Mouse (Mus musculus): Measurements from ENCODE around the gene Ppp1r10. TPM values are rescaled to one million over a fixed set of nuclear protein-coding genes. Genes with fewer than 3 reads are reported as not detected.

Ppp1r10 gene
- total and polyA plus RNA-seq, 2 experiments from 2014 or later, result 11.2 to 20.2 TPM

DNA sequence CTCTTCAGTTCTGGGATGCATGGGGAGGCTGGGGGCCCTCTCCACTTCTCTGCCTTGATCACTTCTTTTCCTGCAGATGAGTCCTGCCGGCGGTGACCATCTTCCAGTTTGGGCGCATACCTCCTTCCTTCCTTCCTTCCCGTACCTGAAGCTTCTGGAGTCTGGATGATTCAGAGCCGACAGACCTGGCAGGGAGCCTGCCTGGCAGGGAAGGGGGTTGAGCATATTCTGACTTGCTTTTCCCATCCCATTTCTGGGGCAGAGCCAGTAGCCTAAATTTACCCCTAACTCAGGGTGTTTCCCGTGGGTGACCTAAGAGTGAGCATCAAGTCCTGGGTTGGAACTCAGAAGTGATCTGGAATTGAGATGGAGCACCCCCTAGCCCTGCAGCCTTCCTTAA is 41.5 kb upstream of the Ppp1r10 start:
- no peak for TF ChIP-seq CTCF (IDR thresholded peaks at IDR 0.05; ENCODE audit: low read depth)
- no peak for TF ChIP-seq EP300 (IDR thresholded peaks at IDR 0.05; ENCODE audit: low read depth)
- H3K27ac ChIP-seq (ENCODE audit: low read depth), result no peak overlapping the region
- ATAC-seq (ENCODE audit: insufficient read depth, low read depth), result no peak
- no peaks in the 10 kb centered on the region for H3K9me3 ChIP-seq (replicated peaks; ENCODE audit: control insufficient read depth, low read length)
- 53% methylated on average over 6 of the region's 6 CpGs for WGBS
- peaks cover 27% of the 10 kb centered on the region for H3K36me3 ChIP-seq (replicated peaks; ENCODE audit: control insufficient read depth, insufficient read depth, low read length)
- no peak overlapping the region for H3K9ac ChIP-seq (replicated peaks; ENCODE audit: low read depth, low read length)
- H3K4me2 ChIP-seq (ENCODE audit: low read depth, low read length), result no peak overlapping the region
- H3K4me1 ChIP-seq (ENCODE audit: control insufficient read depth, insufficient read depth), result peaks cover 8% of the 10 kb centered on the region; the same call in 1 of the 2 replicates
- DNase-seq (ENCODE audit: low spot score), result no peak
- H3K27me3 ChIP-seq (ENCODE audit: control insufficient read depth, insufficient read depth, low read length), result no peaks in the 10 kb centered on the region
- H3K4me3 ChIP-seq (ENCODE audit: low read depth, low read length), result no peak overlapping the region

DNA sequence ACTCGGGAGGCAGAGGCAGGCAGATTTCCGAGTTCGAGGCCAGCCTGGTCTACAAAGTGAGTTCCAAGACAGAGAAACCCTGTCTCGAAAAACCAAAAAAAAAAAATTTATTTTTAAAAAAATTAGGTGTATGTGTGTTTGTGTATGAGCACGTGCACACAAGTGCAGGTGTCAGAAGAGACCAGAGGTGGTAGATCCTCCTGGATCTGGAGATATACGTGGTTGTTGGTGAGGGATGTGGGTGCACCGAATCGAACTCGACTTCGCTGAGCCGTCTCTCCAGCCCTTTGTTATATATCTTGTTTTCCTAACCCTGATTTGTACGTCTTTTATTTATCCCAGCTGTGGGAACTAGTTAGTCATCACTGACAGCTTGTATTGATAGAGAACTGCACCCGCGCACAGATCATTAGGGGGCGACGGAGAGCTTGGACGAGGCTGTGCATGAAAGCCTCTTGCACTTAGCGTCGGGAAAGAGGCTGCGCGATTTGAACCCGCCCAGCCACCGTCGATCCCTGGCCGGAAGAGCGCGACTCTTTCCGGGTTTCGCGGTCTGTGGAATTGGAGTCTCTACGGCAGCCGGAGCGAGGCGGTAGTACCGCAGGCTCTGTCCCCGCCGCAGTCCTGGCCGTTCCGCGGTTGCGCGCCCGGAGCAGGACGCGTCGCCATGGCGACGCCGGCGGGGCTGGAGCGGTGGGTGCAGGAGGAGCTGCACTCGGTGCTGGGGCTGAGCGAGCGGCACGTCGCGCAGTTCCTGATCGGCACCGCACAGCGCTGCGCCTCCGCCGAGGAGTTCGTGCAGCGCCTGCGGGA is 36.8 kb upstream of the Ppp1r10 start, which contains the start of gene Dhx16:
Dhx16 (plus strand) TSS at position 575 of the 813 bp plus-strand sequence.
- Histone ChIP-seq H3K4me1 (ENCODE audit: control insufficient read depth, insufficient read depth) (peaks cover 8% of the 10 kb centered on the region; the same call in 1 of the 2 replicates), H3K27me3 (ENCODE audit: control insufficient read depth, insufficient read depth, low read length) (no peaks in the 10 kb centered on the region), H3K4me2 (ENCODE audit: low read depth, low read length) (peak within 1 kb of the TSS; percentile 97), H3K4me3 (ENCODE audit: low read depth, low read length) (peak within 1 kb of the TSS; percentile 70), H3K9me3 (replicated peaks; ENCODE audit: control insufficient read depth, low read length) (no peaks in the 10 kb centered on the region), H3K27ac (ENCODE audit: low read depth) (peak within 1 kb of the TSS; percentile 44), H3K36me3 (replicated peaks; ENCODE audit: control insufficient read depth, insufficient read depth, low read length) (peaks cover 47% of the 10 kb centered on the region), H3K9ac (replicated peaks; ENCODE audit: low read depth, low read length) (peak within 1 kb of the TSS; percentile 74)
- TF ChIP-seq EP300 (IDR thresholded peaks at IDR 0.05; ENCODE audit: low read depth), result no peak; the same call in 1 of the 2 replicates
- peak; percentile 88 for TF ChIP-seq CTCF (IDR thresholded peaks at IDR 0.05; ENCODE audit: low read depth)
- 5% methylated on average over 64 of the region's 66 CpGs for WGBS
- ATAC-seq (ENCODE audit: insufficient read depth, low read depth) (peak; percentile 90), DNase-seq (ENCODE audit: low spot score) (peak; percentile 95)

DNA sequence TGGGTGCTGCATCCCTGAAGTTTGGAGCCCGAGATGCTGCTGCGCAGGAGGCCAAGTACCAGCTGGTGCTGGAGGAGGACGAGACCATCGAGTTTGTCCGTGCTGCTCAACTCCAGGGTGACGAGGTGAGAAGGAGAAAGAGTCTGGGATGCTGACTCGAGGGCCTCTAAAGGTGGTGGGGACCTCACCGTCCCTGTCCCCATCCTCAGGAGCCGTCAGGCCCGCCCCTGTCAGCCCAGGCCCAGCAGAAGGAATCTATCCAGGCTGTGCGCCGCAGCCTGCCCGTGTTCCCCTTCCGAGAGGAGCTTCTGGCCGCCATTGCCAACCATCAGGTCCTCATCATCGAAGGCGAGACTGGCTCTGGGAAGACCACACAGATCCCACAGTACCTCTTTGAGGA is 33.3 kb upstream of the Ppp1r10 start:
- H3K9ac ChIP-seq (replicated peaks; ENCODE audit: low read depth, low read length), result no peak overlapping the region
- DNase-seq (ENCODE audit: low spot score) (no peak), ATAC-seq (ENCODE audit: insufficient read depth, low read depth) (no peak)
- H3K27me3 ChIP-seq (ENCODE audit: control insufficient read depth, insufficient read depth, low read length), result no peaks in the 10 kb centered on the region
- peaks cover 8% of the 10 kb centered on the region; the same call in 1 of the 2 replicates for H3K4me1 ChIP-seq (ENCODE audit: control insufficient read depth, insufficient read depth)
- TF ChIP-seq EP300 (IDR thresholded peaks at IDR 0.05; ENCODE audit: low read depth) (no peak), CTCF (IDR thresholded peaks at IDR 0.05; ENCODE audit: low read depth) (no peak)
- no peak overlapping the region for H3K4me2 ChIP-seq (ENCODE audit: low read depth, low read length)
- H3K36me3 ChIP-seq (replicated peaks; ENCODE audit: control insufficient read depth, insufficient read depth, low read length), result peaks cover 62% of the 10 kb centered on the region
- no peaks in the 10 kb centered on the region for H3K9me3 ChIP-seq (replicated peaks; ENCODE audit: control insufficient read depth, low read length)
- H3K27ac ChIP-seq (ENCODE audit: low read depth), result no peak overlapping the region
- no peak overlapping the region for H3K4me3 ChIP-seq (ENCODE audit: low read depth, low read length)
- WGBS, result 87% methylated on average over 17 of the region's 17 CpGs

DNA sequence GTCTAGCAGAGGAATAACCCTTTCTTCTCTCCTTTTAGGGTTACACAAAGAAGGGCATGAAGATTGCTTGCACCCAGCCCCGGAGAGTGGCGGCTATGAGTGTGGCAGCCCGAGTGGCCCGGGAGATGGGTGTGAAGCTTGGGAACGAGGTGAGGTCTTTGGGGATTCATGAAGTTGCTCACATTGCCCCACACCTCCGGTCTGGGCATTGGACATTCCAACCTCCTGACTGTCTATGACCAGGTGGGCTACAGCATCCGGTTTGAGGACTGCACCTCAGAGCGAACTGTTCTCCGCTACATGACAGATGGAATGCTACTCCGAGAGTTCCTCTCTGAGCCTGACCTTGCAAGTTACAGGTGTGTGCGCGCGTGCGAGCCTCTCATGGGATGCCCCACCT is 32.5 kb upstream of the Ppp1r10 start:
- H3K4me1 ChIP-seq (ENCODE audit: control insufficient read depth, insufficient read depth), result peaks cover 8% of the 10 kb centered on the region; the same call in 1 of the 2 replicates
- no peaks in the 10 kb centered on the region for H3K9me3 ChIP-seq (replicated peaks; ENCODE audit: control insufficient read depth, low read length)
- H3K4me2 ChIP-seq (ENCODE audit: low read depth, low read length), result no peak overlapping the region
- no peak overlapping the region for H3K4me3 ChIP-seq (ENCODE audit: low read depth, low read length)
- H3K36me3 ChIP-seq (replicated peaks; ENCODE audit: control insufficient read depth, insufficient read depth, low read length), result peaks cover 71% of the 10 kb centered on the region
- H3K9ac ChIP-seq (replicated peaks; ENCODE audit: low read depth, low read length), result no peak overlapping the region
- WGBS, result 97% methylated on average over 14 of the region's 14 CpGs
- H3K27me3 ChIP-seq (ENCODE audit: control insufficient read depth, insufficient read depth, low read length), result no peaks in the 10 kb centered on the region
- TF ChIP-seq EP300 (IDR thresholded peaks at IDR 0.05; ENCODE audit: low read depth), result no peak
- no peak for TF ChIP-seq CTCF (IDR thresholded peaks at IDR 0.05; ENCODE audit: low read depth)
- H3K27ac ChIP-seq (ENCODE audit: low read depth), result no peak overlapping the region
- ATAC-seq (ENCODE audit: insufficient read depth, low read depth) (no peak), DNase-seq (ENCODE audit: low spot score) (no peak)

DNA sequence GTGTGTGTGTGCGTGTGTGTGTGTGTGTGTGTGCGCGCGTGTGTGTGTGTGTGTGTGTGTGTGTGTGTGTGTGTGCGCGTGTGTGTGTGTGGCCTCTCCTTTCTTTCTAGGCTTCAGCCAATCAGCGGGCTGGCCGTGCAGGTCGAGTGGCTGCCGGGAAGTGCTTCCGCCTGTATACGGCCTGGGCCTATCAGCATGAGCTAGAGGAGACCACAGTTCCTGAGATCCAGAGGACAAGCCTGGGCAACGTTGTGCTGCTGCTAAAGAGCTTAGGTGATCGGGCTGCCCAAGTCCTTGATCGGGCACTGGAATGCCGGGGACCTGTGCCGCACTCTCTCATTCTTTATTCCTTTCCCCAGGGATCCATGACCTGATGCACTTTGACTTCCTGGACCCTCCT is 28.5 kb upstream of the Ppp1r10 start:
- WGBS, result 79% methylated on average over 14 of the region's 17 CpGs
- TF ChIP-seq CTCF (IDR thresholded peaks at IDR 0.05; ENCODE audit: low read depth) (no peak), EP300 (IDR thresholded peaks at IDR 0.05; ENCODE audit: low read depth) (no peak)

More for the DNA sequence above, 28.5 kb upstream of the Ppp1r10 start:
- Histone ChIP-seq H3K9me3 (replicated peaks; ENCODE audit: control insufficient read depth, low read length) (no peaks in the 10 kb centered on the region), H3K9ac (replicated peaks; ENCODE audit: low read depth, low read length) (no peak overlapping the region), H3K27me3 (ENCODE audit: control insufficient read depth, insufficient read depth, low read length) (no peaks in the 10 kb centered on the region), H3K4me3 (ENCODE audit: low read depth, low read length) (no peak overlapping the region), H3K4me2 (ENCODE audit: low read depth, low read length) (no peak overlapping the region), H3K27ac (ENCODE audit: low read depth) (no peak overlapping the region), H3K36me3 (replicated peaks; ENCODE audit: control insufficient read depth, insufficient read depth, low read length) (peaks cover 95% of the 10 kb centered on the region), H3K4me1 (ENCODE audit: control insufficient read depth, insufficient read depth) (no peaks in the 10 kb centered on the region)
- ATAC-seq (ENCODE audit: insufficient read depth, low read depth) (no peak), DNase-seq (ENCODE audit: low spot score) (no peak)

Data from heart, postnatal 0 days (tissue).